Mouse (Mus musculus): ENCODE data around the gene Tssk4.

- no peak for TF ChIP-seq POLR2A (IDR thresholded peaks at IDR 0.05; ENCODE audit: extremely low read depth, insufficient read depth, low read length)
- TF ChIP-seq CTCF (IDR thresholded peaks at IDR 0.05; ENCODE audit: low read depth, low read length): no peak
Measured at GRCm38 (mm10) chr14:55634874-55635522, 15.0 kb upstream of the Tssk4 start.

All from liver, adult 2 months (tissue).